Mouse (Mus musculus) liver, embryonic 14.5 days (tissue): ENCODE data around the gene Homez. TPM values are rescaled to one million over a fixed set of nuclear protein-coding genes. Genes with fewer than 3 reads are reported as not detected.

ENCODE experiments used
- ATAC-seq: fragments of 200-750 bp; cut with Nextera tagmentation; 2 replicates; pipeline ENCODE4 v1.8.0; 2017; ENCODE audit warnings: moderate number of reproducible peaks, mild to moderate bottlenecking, moderate library complexity; ENCODE audit not compliant: insufficient read depth
- DNase-seq, 3 experiments: peaks; one replicate each; pipeline ENCODE4 v3.0.0-alpha.2; 2012 to 2013; ENCODE audit warnings: low read depth in 3 of 3, low spot score in 3 of 3
- H3K27ac ChIP-seq: fragments of 300-500 bp; sonication (generic); 2 replicates; pipeline ENCODE4 v1.5.1; 2014; ENCODE audit warnings: moderate library complexity, mild to moderate bottlenecking, control low read depth, inconsistent platforms
- H3K27me3 ChIP-seq: fragments of 300-500 bp; sonication (generic); 2 replicates; pipeline ENCODE4 v1.6.1; 2014; ENCODE audit warnings: mild to moderate bottlenecking, low read length, moderate library complexity; ENCODE audit not compliant: control insufficient read depth, insufficient read depth
- H3K36me3 ChIP-seq: fragments of 300-500 bp; sonication (generic); replicated peaks from 2 replicates; pipeline ENCODE4 v1.6.1; 2014; ENCODE audit warnings: low read depth; ENCODE audit not compliant: control insufficient read depth, insufficient read depth
- H3K4me1 ChIP-seq, 2 experiments: fragments of 200-500 bp in 1 of 2; fragments of 300-500 bp in 1 of 2; sonication (generic) in 1 of 2; replicated peaks; 2 replicates each; pipeline ENCODE4 v1.6.1; 2012 to 2014; ENCODE audit warnings: antibody characterized with exemption in 1 of 2, inconsistent platforms in 1 of 2, low read length in 1 of 2; ENCODE audit not compliant: control insufficient read depth in 2 of 2, insufficient read depth in 2 of 2
- H3K4me2 ChIP-seq: fragments of 300-500 bp; sonication (generic); 2 replicates; pipeline ENCODE4 v1.6.1; 2014; ENCODE audit warnings: low read depth, mild to moderate bottlenecking, control low read depth, moderate library complexity
- H3K4me3 ChIP-seq, 2 experiments: fragments of 200-500 bp in 1 of 2; fragments of 300-500 bp in 1 of 2; sonication (generic) in 1 of 2; 2 replicates each; pipeline ENCODE4 v1.5.1; 2012 to 2014; ENCODE audit warnings: low read depth in 2 of 2, low read length in 2 of 2, mild to moderate bottlenecking in 2 of 2, control low read depth in 1 of 2, inconsistent platforms in 1 of 2, moderate library complexity in 1 of 2; ENCODE audit not compliant: insufficient read depth in 1 of 2
- H3K9ac ChIP-seq: fragments of 300-500 bp; sonication (generic); replicated peaks from 2 replicates; pipeline ENCODE4 v1.6.1; 2014; ENCODE audit warnings: mild to moderate bottlenecking, control low read depth, moderate library complexity
- H3K9me3 ChIP-seq: fragments of 300-500 bp; sonication (generic); 2 replicates; pipeline ENCODE4 v1.6.1; 2016; ENCODE audit warnings: low read length, mixed read lengths; ENCODE audit not compliant: control insufficient read depth
- CTCF ChIP-seq: IDR thresholded peaks from 2 replicates; pipeline ENCODE4 v1.5.1; 2016; ENCODE audit warnings: antibody characterized with exemption, low read depth, control low read depth
- EP300 ChIP-seq: IDR thresholded peaks from 2 replicates; pipeline ENCODE4 v1.6.1; 2016; ENCODE audit warnings: antibody characterized with exemption, low read depth
- WGBS: fragments of 180-500 bp; shearing (Covaris S2); extraction: QIAGEN DNeasy Blood & Tissue Kit; methylation state at CpG from one replicate; pipeline ENCODE4 v1.1.7; 2014; ENCODE audit not compliant: insufficient replicate concordance; 5-methylcytosine and 5-hydroxymethylcytosine counted together
- polyA plus RNA-seq, 2 experiments: library from polyadenylated mRNA; depleted of rRNA in 1 of 2; stranded (reverse) in 1 of 2; unstranded in 1 of 2; fragments of >200 nt; fragmentation: Nextera tagmentation in 1 of 2; extraction: Ambion mirVana in 1 of 2; gene quantifications; 2 replicates each; pipeline versions ENCODE4 v1.2.1 to v1.2.3; 2012 to 2014

The Homez gene
- polyA plus RNA-seq, 2 experiments: 0.96 to 1.8 TPM

DNA sequence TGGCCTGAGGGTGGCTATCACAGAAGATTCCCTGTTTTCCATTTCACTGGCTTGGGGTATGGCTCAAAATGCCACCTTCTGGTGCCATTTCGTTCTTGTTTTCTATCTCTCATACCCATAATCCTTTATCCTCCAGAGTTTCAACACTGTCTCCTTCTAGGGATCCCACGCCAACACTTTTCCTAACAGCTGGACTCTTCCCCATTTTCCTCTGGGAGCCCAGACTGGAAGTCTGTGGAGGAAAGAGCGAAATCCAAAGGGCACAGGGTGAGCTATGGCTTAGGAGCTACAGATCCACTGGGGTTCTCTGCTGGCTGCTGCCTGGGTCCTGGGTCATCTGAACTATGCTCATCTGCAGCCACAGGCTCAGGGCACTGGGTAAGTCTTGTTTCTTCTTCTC, 3.4 kb upstream of the Homez start:
- Histone ChIP-seq H3K9ac (no peak overlapping the region), H3K4me1 (peaks cover 7 to 11% of the 10 kb centered on the region in 2 experiments), H3K9me3 (no peaks in the 10 kb centered on the region), H3K36me3 (no peaks in the 10 kb centered on the region), H3K27ac (no peak overlapping the region), H3K4me3 (no peak overlapping the region), H3K27me3 (no peaks in the 10 kb centered on the region; the same call in 1 of the 2 replicates), H3K4me2 (no peak overlapping the region)
- DNase-seq (no peak), ATAC-seq (no peak)
- 65% methylated on average over 3 of the region's 3 CpGs for WGBS
- TF ChIP-seq EP300: no peak
- no peak for TF ChIP-seq CTCF

GRCm38 (mm10) chr14:54868026-54868425, 2.7 kb downstream of the Homez start:
- TF ChIP-seq EP300 (no peak), CTCF (no peak)
- no peaks in the 10 kb centered on the region for H3K4me1 ChIP-seq

GRCm38 (mm10) chr14:54866936-54867335, 3.8 kb downstream of the Homez start:
- TF ChIP-seq EP300 (no peak), CTCF (peak; percentile 80)
- no peak overlapping the region for H3K9ac ChIP-seq
- no peak overlapping the region for H3K4me3 ChIP-seq
- H3K27me3 ChIP-seq: no peaks in the 10 kb centered on the region
- H3K4me1 ChIP-seq: no peaks in the 10 kb centered on the region
- H3K9me3 ChIP-seq: no peaks in the 10 kb centered on the region
- no peaks in the 10 kb centered on the region for H3K36me3 ChIP-seq
- ATAC-seq (no peak), DNase-seq (no peak)
- WGBS: 52% methylated on average over 5 of the region's 5 CpGs
- no peak overlapping the region for H3K4me2 ChIP-seq
- no peak overlapping the region for H3K27ac ChIP-seq

More at GRCm38 (mm10) chr14:54868026-54868425, 2.7 kb downstream of the Homez start:
- no peaks in the 10 kb centered on the region for H3K27me3 ChIP-seq
- ATAC-seq (no peak), DNase-seq (no peak)
- WGBS: 49% methylated on average over 4 of the region's 4 CpGs
- H3K4me3 ChIP-seq: no peak overlapping the region
- H3K36me3 ChIP-seq: no peaks in the 10 kb centered on the region
- H3K9ac ChIP-seq: no peak overlapping the region
- H3K4me2 ChIP-seq: no peak overlapping the region
- H3K9me3 ChIP-seq: no peaks in the 10 kb centered on the region
- H3K27ac ChIP-seq: no peak overlapping the region

DNA sequence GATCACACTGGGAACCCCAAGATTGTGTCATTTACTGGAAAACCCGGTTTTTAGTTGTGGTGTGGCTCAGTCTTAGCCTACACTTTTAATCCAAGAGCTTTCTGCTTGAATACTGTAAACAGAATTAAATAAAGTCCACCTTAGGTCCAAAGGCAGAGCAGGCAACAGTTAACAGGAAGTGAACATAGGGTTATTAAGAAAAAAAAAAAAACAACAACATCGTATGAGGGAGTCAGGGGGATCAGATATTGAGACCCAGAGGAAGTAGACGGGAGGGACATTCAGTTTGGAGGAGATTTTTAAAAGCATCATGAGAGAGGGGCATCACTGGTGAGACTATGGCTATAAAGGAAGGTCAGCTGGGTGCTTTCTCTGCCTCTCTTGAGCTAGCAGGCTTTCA, 4.5 kb downstream of the Homez start:
- H3K36me3 ChIP-seq: no peaks in the 10 kb centered on the region
- H3K4me3 ChIP-seq: no peak overlapping the region
- H3K4me1 ChIP-seq: no peaks in the 10 kb centered on the region
- no peak overlapping the region for H3K9ac ChIP-seq
- ATAC-seq (no peak), DNase-seq (no peak)
- no peak overlapping the region for H3K4me2 ChIP-seq
- no peaks in the 10 kb centered on the region for H3K9me3 ChIP-seq
- 25% methylated on average over 3 of the region's 3 CpGs for WGBS
- no peaks in the 10 kb centered on the region for H3K27me3 ChIP-seq
- TF ChIP-seq CTCF: no peak
- no peak overlapping the region for H3K27ac ChIP-seq

DNA sequence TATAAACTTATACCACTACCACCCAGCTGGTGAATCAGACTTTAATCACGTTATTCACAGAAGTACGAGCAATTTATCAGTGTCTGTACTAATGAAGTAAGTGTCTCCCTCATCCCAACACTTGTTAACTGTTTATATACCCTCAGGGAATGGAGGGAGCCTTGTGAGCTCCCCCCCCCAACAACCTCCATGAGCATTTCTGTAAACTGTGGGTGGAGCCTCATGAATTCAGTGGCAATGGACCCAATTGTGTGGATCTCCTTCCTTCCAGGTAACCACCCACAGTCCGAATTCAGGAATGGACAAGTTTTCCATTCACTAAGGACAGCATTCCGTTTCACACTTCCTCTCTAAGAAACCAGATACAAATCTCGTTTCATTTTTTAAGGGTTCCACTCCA, 5.1 kb downstream of the Homez start:
- Histone ChIP-seq H3K36me3 (no peaks in the 10 kb centered on the region), H3K4me1 (no peaks in the 10 kb centered on the region), H3K27me3 (no peaks in the 10 kb centered on the region), H3K4me2 (no peak overlapping the region), H3K27ac (no peak overlapping the region), H3K9ac (no peak overlapping the region), H3K9me3 (no peaks in the 10 kb centered on the region), H3K4me3 (no peak overlapping the region)
- ATAC-seq: no peak
- WGBS: 61% methylated on average over 5 of the region's 5 CpGs
- TF ChIP-seq CTCF (no peak), EP300 (no peak)
- DNase-seq: no peak
